Mouse (Mus musculus): ENCODE measurements around the gene Ccdc17.

DNA sequence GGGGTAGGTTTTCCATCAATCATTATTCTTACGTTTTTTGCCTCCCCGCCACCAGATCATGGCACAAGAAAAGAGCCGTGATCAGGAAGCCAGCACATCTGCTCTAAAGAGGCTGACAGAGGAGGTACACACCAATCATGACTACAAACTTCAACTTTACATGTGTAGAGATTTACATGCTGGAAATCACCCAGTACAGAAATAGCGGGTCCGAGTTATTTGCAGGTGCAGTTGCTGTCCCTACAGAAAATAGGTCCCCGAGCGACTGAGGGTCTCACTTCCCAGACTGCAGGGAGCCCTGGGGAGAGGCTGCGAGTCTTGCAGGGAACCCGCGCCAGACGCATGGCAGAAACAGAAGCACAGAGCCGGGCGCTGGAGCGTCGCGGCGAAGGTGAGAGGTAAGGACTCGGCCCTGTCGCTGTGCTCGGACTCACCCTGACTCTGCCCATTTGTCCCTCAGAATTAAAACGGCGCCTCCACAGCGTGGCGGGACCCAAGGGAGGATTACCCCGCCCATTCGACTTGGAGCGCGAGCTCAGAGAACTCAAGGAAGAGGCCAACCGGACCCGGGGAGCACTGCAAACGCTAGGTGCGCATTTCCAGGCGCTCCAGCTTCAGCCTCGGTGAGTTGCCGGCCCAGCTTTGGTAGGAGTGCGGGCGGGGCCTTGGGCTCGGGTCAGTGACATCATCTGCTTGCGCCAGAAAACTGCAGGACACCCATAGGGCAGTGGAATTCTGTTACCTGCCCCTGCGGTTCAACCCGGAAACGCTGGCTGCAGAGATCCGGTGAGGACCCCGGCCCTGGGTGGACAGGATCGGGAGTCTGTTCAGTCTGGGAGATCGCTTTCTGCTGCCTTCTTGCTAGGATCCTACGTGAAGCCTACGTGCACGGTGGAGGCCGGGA, 776 bp downstream of the Ccdc17 start:
- TF ChIP-seq CTCF (IDR thresholded peaks at IDR 0.05; ENCODE audit: extremely low read depth, insufficient read depth, low read length), result no peak
- TF ChIP-seq POLR2A (IDR thresholded peaks at IDR 0.05; ENCODE audit: extremely low read depth, insufficient read depth, low read length), result peak; percentile 71
